Mouse (Mus musculus): ENCODE measurements at regions not wholly inside any gene's neighbourhood (a gene's known extent, or its start where the extent isn't known, plus 50 kb on each side); places are given as distances from the start of the nearest gene placed in this dataset.

DNA sequence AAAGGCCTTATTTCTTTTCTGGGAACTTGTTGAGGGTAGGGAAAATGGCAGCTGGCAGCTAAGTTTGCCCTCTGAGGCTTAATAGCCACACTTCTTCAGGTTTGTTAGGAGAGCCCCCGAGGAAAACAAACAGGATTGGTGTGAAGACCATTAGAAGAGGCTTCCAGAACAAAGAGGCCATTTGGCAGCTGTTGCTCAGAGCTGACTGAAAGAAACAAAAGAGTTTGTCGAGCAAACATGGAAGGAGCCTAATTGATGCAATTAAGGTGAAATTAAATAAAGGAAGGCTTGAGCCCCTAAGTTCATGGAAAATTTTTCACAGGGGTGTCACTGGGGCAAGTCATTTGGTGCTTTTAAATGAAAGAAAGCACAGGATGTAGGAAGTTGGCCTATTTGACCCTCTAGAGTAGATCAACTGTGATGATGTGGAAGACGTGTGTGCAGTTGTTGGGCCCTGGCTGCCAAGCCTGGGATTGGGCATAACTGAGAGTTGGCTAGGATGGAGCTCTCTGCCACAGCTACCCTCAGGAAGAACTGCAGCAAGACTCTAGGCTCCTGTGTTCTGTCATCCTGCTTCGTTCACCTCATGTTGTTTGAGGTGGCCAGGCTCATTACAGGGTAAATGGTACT is 106.9 kb downstream of the Apip start:
- H3K36me3 ChIP-seq (ENCODE audit: control insufficient read depth, insufficient read depth, low read length): no peaks in the 10 kb centered on the region
- 59% methylated on average over 4 of the region's 4 CpGs for WGBS
- H3K4me3 ChIP-seq (ENCODE audit: low read depth, low read length): no peak overlapping the region
- TF ChIP-seq CTCF (IDR thresholded peaks at IDR 0.05; ENCODE audit: extremely low read depth, insufficient read length, insufficient replicate concordance, low read depth, low read length): no peak
- no peak for TF ChIP-seq POLR2A (IDR thresholded peaks at IDR 0.05; ENCODE audit: low read depth, low read length)
- H3K4me1 ChIP-seq (ENCODE audit: control insufficient read depth, insufficient read depth, insufficient read length, low read length): no peaks in the 10 kb centered on the region
- H3K27ac ChIP-seq (ENCODE audit: insufficient read depth, low read depth, low read length): no peak overlapping the region
- H3K27me3 ChIP-seq (ENCODE audit: control insufficient read depth, insufficient read depth, low read length): no peaks in the 10 kb centered on the region

DNA sequence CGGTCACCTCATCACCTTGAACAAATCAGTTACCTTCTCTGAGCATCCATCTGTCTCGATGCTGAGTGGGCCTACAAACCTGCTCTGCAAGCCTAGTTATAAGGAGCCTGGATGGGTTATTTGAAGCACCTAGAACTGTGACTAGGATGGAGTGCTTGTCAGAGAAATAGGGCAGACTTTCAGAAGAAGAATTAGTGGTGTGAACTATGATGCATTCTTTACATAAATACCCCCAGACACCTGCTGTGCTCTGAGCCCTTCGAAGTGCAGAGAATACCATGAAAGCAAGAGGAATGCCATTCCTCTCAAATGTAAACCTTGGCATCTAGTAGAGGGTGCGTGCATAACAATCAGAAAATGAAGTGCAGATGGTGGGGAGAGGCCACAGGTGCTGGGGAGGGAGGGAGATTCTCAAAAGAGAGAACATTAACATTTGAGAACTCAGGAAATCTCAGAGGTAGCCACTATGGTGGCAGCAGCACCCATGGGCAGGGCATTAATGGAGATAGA is 113.3 kb downstream of the Apip start:
- H3K27ac ChIP-seq (ENCODE audit: insufficient read depth, low read depth, low read length): no peak overlapping the region
- no peaks in the 10 kb centered on the region for H3K27me3 ChIP-seq (ENCODE audit: control insufficient read depth, insufficient read depth, low read length)
- no peaks in the 10 kb centered on the region for H3K4me1 ChIP-seq (ENCODE audit: control insufficient read depth, insufficient read depth, insufficient read length, low read length)
- WGBS: 82% methylated on average over 4 of the region's 4 CpGs
- no peaks in the 10 kb centered on the region for H3K36me3 ChIP-seq (ENCODE audit: control insufficient read depth, insufficient read depth, low read length)
- no peak overlapping the region for H3K4me3 ChIP-seq (ENCODE audit: low read depth, low read length)
- TF ChIP-seq CTCF (IDR thresholded peaks at IDR 0.05; ENCODE audit: extremely low read depth, insufficient read length, insufficient replicate concordance, low read depth, low read length): no peak
- TF ChIP-seq POLR2A (IDR thresholded peaks at IDR 0.05; ENCODE audit: low read depth, low read length): no peak

DNA sequence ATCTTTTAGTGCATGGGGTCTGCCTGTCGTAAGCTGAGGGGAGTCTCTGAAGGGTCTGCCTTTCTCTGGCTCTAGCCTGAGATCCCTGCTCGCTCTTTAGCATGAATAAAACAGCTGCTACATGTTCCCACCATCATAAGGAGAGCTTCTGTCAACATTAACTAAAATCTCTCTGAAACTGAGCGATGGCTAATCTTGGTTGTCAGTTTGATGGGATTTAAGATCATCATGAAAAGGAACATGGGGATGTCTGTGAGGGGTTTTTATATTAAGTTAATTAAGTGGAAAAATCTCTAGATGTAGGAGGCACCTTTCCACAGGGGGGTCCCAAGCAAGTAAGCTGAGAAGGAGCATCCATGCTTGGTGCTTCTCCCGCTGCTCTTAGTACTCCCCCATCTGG is 110.5 kb downstream of the Ehf start:
- no peak overlapping the region for H3K27ac ChIP-seq (ENCODE audit: insufficient read depth, low read depth, low read length)
- H3K27me3 ChIP-seq (ENCODE audit: control insufficient read depth, insufficient read depth, low read length): no peaks in the 10 kb centered on the region
- TF ChIP-seq POLR2A (IDR thresholded peaks at IDR 0.05; ENCODE audit: low read depth, low read length) (no peak), CTCF (IDR thresholded peaks at IDR 0.05; ENCODE audit: extremely low read depth, insufficient read length, insufficient replicate concordance, low read depth, low read length) (no peak)
- no peaks in the 10 kb centered on the region for H3K36me3 ChIP-seq (ENCODE audit: control insufficient read depth, insufficient read depth, low read length)
- no peak overlapping the region for H3K4me3 ChIP-seq (ENCODE audit: low read depth, low read length)
- 90% methylated on average over 4 of the region's 4 CpGs for WGBS
- H3K4me1 ChIP-seq (ENCODE audit: control insufficient read depth, insufficient read depth, insufficient read length, low read length): no peaks in the 10 kb centered on the region

DNA sequence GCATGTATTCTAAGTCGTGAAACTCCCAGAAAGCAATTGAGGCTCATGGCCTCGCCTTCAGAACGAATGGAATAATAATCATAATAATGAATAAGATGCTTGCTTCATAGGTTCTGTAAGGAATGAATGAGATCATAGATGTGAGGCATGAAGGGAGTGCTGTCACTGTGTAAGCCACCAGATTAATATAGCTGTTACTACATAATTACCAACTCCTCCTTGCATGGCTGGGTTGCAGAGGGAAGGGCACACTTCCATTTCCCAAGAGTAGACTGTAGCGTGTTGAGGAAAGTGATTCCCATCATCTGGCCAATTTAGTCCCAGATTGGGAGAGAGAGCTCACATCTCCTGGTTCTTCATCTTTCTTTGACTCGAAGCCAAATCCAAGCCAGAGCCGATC is 102.8 kb downstream of the Ehf start:
- no peaks in the 10 kb centered on the region for H3K27me3 ChIP-seq (ENCODE audit: control insufficient read depth, insufficient read depth, low read length)
- no peaks in the 10 kb centered on the region for H3K36me3 ChIP-seq (ENCODE audit: control insufficient read depth, insufficient read depth, low read length)
- no peak overlapping the region for H3K4me3 ChIP-seq (ENCODE audit: low read depth, low read length)
- TF ChIP-seq POLR2A (IDR thresholded peaks at IDR 0.05; ENCODE audit: low read depth, low read length): no peak
- no peak overlapping the region for H3K27ac ChIP-seq (ENCODE audit: insufficient read depth, low read depth, low read length)
- H3K4me1 ChIP-seq (ENCODE audit: control insufficient read depth, insufficient read depth, insufficient read length, low read length): no peaks in the 10 kb centered on the region
- 88% methylated on average over 6 of the region's 6 CpGs for WGBS

DNA sequence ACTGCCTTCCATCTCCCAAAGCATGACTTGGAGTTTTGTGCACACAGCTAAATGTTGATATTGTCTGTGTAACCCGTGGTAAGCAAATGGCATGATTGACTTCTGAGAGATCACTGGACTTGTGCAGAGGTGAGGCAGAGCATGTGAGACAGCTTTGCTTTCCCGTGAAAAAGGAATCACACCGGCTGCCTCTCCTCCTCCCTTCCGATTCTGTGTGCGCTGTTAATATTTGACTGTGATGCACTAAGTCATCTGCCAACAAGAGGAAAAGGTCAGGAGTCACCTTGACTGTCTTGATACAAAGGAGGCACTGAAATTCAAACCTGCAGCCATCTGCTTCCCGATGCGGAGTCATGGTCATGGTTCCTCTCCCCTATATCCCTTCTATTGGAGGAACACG is 98.0 kb downstream of the Ehf start:
- Histone ChIP-seq H3K27me3 (ENCODE audit: control insufficient read depth, insufficient read depth, low read length) (no peaks in the 10 kb centered on the region), H3K4me1 (ENCODE audit: control insufficient read depth, insufficient read depth, insufficient read length, low read length) (no peaks in the 10 kb centered on the region), H3K36me3 (ENCODE audit: control insufficient read depth, insufficient read depth, low read length) (no peaks in the 10 kb centered on the region), H3K4me3 (ENCODE audit: low read depth, low read length) (no peak overlapping the region), H3K27ac (ENCODE audit: insufficient read depth, low read depth, low read length) (no peak overlapping the region)
- TF ChIP-seq CTCF (IDR thresholded peaks at IDR 0.05; ENCODE audit: extremely low read depth, insufficient read length, insufficient replicate concordance, low read depth, low read length): no peak
- no peak for TF ChIP-seq POLR2A (IDR thresholded peaks at IDR 0.05; ENCODE audit: low read depth, low read length)
- WGBS: 65% methylated on average over 8 of the region's 8 CpGs

DNA sequence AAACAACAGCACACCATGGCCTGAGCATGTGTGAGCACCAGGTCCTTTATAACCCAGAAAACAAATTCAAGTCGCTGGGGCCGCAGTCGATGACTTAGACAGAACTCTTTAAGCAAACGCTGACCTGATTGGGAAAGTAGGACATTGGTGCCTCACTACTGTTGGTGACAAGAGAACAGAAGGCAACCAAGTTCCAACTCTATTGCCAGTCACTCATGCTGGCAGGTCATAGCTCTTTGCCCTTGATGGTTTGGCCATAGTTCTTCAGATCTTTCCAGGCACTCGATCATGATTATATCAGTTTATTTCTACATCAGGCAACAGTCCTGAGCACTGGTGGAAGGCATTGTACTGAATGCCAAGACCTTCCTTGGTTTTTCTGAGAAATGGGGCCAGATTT is 94.7 kb downstream of the Ehf start:
- TF ChIP-seq POLR2A (IDR thresholded peaks at IDR 0.05; ENCODE audit: low read depth, low read length) (no peak), CTCF (IDR thresholded peaks at IDR 0.05; ENCODE audit: extremely low read depth, insufficient read length, insufficient replicate concordance, low read depth, low read length) (no peak)
- no peaks in the 10 kb centered on the region for H3K36me3 ChIP-seq (ENCODE audit: control insufficient read depth, insufficient read depth, low read length)
- H3K27me3 ChIP-seq (ENCODE audit: control insufficient read depth, insufficient read depth, low read length): no peaks in the 10 kb centered on the region
- H3K4me1 ChIP-seq (ENCODE audit: control insufficient read depth, insufficient read depth, insufficient read length, low read length): no peaks in the 10 kb centered on the region
- no peak overlapping the region for H3K27ac ChIP-seq (ENCODE audit: insufficient read depth, low read depth, low read length)
- no peak overlapping the region for H3K4me3 ChIP-seq (ENCODE audit: low read depth, low read length)
- WGBS: 95% methylated on average over 5 of the region's 5 CpGs

DNA sequence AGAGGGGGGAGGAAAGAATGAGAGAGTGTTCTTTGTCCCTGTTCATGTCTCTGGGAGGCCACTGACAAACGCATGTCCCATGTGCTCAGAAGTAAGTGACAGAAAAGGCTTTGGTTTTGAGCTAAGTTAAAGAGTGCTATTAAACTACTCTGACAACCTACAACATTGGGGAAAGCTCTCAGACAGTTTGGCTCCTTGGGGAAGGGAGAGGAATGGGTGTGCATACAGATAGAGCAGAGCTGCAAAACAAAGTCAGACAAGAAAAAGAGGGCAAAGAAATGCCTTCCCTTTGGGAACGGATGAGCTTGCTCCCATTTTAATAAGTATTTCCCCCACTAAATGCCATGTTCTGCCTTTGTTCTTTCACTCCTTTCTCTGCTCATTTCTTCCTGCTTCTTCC is 94.0 kb downstream of the Ehf start:
- no peaks in the 10 kb centered on the region for H3K36me3 ChIP-seq (ENCODE audit: control insufficient read depth, insufficient read depth, low read length)
- H3K27me3 ChIP-seq (ENCODE audit: control insufficient read depth, insufficient read depth, low read length): no peaks in the 10 kb centered on the region
- H3K4me1 ChIP-seq (ENCODE audit: control insufficient read depth, insufficient read depth, insufficient read length, low read length): no peaks in the 10 kb centered on the region
- no peak overlapping the region for H3K27ac ChIP-seq (ENCODE audit: insufficient read depth, low read depth, low read length)
- WGBS: 92% methylated on average over 2 of the region's 2 CpGs
- no peak overlapping the region for H3K4me3 ChIP-seq (ENCODE audit: low read depth, low read length)
- no peak for TF ChIP-seq POLR2A (IDR thresholded peaks at IDR 0.05; ENCODE audit: low read depth, low read length)
- TF ChIP-seq CTCF (IDR thresholded peaks at IDR 0.05; ENCODE audit: extremely low read depth, insufficient read length, insufficient replicate concordance, low read depth, low read length): no peak
